Mouse (Mus musculus): Measurements from ENCODE around the gene Tspo2. TPM values are rescaled to one million over a fixed set of nuclear protein-coding genes. Genes with fewer than 3 reads are reported as not detected.

The Tspo2 gene
- polyA plus RNA-seq, 1 experiment from 2014 or later: 1.7 TPM

DNA sequence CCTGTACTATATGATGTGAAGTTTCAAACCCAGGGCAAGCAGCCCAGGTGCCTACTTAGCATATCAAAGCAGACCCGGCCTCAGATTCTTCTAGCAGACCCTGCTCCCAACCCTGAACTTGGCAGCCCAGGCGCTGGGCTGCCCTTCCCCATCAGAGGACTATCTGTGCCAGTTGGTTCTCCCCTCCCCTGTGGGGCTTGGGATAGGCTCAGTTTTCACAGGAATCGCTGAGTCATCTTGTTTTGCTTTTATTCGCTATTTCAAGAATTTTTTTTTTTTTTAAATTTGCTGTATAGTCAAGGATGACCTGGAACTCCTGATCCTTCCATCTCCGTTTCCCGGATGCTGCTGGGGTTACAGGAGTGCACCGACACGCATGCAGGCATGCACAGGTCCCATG, 3.6 kb downstream of the Tspo2 start:
- H3K4me2 ChIP-seq: no peak overlapping the region
- H3K36me3 ChIP-seq (ENCODE audit: poor library complexity, severe bottlenecking): no peaks in the 10 kb centered on the region
- H3K4me3 ChIP-seq: no peak overlapping the region
- WGBS: 78% methylated on average over 8 of the region's 8 CpGs
- peaks cover 10% of the 10 kb centered on the region for H3K4me1 ChIP-seq
- no peaks in the 10 kb centered on the region for H3K27me3 ChIP-seq
- H3K27ac ChIP-seq: no peak overlapping the region
- no peak for ATAC-seq
- no peaks in the 10 kb centered on the region for H3K9me3 ChIP-seq (replicated peaks)
- no peak overlapping the region for H3K9ac ChIP-seq

DNA sequence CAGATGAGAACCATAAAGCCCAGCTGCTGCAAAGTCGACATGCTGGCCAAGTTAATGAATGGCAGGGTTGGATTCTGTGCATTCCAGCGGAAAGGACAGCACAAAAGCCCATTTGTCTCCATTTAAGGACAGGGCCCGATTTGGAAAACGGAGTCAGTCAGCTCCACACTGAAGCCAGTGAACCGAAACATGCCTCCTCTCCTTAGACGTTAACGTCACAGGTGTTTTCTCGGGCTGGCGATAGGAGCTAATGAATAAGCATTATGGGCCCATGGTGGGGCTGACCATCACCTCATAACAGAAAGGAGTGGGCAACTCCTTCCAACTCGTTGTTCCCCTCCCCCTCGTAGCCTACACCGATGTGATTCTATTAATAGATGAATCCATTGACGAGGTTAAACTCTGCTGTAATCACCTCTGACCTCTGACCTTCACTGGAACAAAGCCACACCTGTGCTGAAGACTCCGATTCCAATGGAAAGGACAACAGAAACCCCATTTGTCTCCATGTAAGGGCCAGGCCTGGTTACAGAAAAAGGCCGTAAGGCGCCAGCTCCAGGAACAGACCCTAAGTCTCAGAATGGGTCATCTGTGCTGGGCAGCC, 7.7 kb downstream of the Tspo2 start:
- Histone ChIP-seq H3K9ac (no peak overlapping the region), H3K4me1 (no peaks in the 10 kb centered on the region), H3K27me3 (no peaks in the 10 kb centered on the region), H3K4me2 (no peak overlapping the region), H3K4me3 (no peak overlapping the region), H3K36me3 (ENCODE audit: poor library complexity, severe bottlenecking) (no peaks in the 10 kb centered on the region), H3K27ac (no peak overlapping the region), H3K9me3 (replicated peaks) (no peaks in the 10 kb centered on the region)
- WGBS: 48% methylated on average over 16 of the region's 16 CpGs
- ATAC-seq: no peak

DNA sequence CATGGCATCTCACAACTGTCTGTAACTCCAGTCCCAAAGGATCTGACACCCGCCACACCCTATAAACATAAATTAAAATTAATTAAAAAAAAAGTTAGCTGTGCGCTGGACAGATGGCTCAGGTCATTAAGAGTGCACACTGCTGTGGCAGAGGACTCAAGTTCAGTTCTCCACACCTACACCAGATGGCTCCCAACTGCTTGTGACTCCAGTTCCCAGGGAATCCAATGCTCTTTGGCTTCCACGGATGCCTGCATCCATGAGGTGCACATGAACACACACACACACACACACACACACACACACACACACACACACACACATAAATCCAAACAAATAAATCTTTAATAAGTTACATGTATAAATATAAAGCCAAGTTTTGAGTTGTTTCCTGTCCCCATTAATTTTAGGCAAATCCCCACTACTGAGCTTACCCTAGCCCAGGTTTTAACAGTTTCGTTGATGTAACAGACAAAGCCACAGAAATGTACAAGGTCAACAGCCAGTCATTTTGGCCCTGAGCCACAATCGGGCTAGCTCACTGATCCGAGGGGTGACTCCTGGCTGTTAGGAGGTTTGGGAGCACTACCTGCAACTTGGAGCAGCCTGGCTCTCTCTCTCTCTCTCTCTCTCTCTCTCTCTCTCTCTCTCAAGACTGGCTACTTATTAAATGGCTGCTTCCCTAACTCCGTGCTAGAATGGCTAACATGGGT, 8.4 kb downstream of the Tspo2 start:
- 76% methylated on average over 7 of the region's 7 CpGs for WGBS
- Histone ChIP-seq H3K9me3 (replicated peaks) (no peaks in the 10 kb centered on the region), H3K27me3 (no peaks in the 10 kb centered on the region), H3K4me1 (no peaks in the 10 kb centered on the region), H3K9ac (no peak overlapping the region), H3K4me2 (no peak overlapping the region), H3K36me3 (ENCODE audit: poor library complexity, severe bottlenecking) (no peaks in the 10 kb centered on the region), H3K4me3 (no peak overlapping the region), H3K27ac (no peak overlapping the region)
- ATAC-seq: no peak

DNA sequence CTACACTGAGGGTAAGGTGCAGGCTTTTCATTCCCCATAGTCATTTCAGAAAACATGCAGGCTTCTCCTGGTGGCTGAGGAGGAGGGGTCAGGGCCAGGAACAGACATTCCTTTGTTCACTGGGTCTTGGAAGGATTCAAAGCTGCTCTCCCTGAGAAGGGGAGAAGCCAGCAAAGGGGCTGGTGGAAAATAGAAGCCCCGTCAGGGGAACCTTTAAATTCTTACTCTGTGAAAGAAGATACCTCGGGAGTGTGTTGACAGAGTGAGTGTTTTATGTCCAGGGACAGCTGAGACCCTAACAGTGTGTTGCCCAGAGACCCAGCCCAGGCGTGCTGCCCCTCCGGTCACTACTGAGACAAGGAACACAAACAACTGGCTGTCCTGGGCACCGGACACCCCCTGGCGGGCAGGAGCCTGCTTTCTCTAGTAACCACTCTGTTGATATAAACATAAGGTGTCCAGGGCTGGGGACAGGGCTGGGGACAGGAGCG, 13.9 kb downstream of the Tspo2 start:
- Histone ChIP-seq H3K36me3 (ENCODE audit: poor library complexity, severe bottlenecking) (no peaks in the 10 kb centered on the region), H3K27ac (peak overlapping the region; percentile 2; the same call in 1 of the 2 replicates), H3K4me1 (peaks cover 16% of the 10 kb centered on the region), H3K27me3 (no peaks in the 10 kb centered on the region), H3K9ac (no peak overlapping the region), H3K9me3 (replicated peaks) (no peaks in the 10 kb centered on the region), H3K4me2 (no peak overlapping the region), H3K4me3 (no peak overlapping the region)
- 27% methylated on average over 7 of the region's 7 CpGs for WGBS
- ATAC-seq: no peak

DNA sequence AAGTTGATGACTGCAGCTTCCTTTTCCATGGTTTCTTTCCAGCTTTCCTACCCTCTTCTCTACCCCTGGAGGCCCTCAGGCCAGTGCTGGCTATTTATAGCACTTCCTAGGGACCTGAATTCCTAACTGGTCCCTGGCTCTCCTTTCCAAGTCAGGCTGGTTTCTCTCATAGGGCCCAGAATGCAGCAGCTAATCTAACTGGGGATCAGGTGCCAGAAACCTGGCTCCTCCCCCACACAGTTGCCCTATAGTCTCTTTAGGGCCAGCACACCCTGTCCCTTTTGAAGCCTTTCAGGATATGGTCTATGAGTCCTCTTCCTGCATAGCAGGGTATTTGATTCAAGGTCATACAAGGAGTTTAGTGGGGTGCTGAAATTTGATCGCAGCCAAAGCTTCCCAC, 14.8 kb downstream of the Tspo2 start:
- no peak overlapping the region for H3K4me3 ChIP-seq
- no peak for ATAC-seq
- H3K4me1 ChIP-seq: peaks cover 20% of the 10 kb centered on the region
- H3K9ac ChIP-seq: no peak overlapping the region
- H3K27me3 ChIP-seq: no peaks in the 10 kb centered on the region
- no peak overlapping the region for H3K4me2 ChIP-seq
- no peak overlapping the region for H3K27ac ChIP-seq
- H3K9me3 ChIP-seq (replicated peaks): no peaks in the 10 kb centered on the region
- H3K36me3 ChIP-seq (ENCODE audit: poor library complexity, severe bottlenecking): no peaks in the 10 kb centered on the region
- 75% methylated on average over 1 of the region's 1 CpGs for WGBS

DNA sequence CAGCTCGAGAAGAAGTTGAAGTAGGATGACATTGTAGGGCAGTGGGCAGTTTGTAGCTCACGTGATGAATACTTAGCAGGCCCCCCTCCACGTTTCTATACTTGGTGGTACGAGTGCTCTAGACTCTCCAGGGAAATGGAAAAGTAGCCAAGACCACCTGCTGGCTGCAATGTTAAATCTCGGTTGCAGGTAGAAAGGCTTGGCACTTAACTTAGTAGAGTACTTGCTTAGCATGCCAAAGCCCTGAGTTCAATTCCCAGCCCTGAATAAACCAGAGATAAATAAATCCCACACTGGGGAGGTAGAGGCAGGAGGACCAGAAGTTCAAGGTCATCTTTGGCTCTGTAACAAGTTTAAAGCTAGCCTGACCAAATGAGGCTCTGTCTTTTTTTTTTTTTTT, 16.8 kb downstream of the Tspo2 start:
- WGBS: 77% methylated on average over 5 of the region's 5 CpGs

DNA sequence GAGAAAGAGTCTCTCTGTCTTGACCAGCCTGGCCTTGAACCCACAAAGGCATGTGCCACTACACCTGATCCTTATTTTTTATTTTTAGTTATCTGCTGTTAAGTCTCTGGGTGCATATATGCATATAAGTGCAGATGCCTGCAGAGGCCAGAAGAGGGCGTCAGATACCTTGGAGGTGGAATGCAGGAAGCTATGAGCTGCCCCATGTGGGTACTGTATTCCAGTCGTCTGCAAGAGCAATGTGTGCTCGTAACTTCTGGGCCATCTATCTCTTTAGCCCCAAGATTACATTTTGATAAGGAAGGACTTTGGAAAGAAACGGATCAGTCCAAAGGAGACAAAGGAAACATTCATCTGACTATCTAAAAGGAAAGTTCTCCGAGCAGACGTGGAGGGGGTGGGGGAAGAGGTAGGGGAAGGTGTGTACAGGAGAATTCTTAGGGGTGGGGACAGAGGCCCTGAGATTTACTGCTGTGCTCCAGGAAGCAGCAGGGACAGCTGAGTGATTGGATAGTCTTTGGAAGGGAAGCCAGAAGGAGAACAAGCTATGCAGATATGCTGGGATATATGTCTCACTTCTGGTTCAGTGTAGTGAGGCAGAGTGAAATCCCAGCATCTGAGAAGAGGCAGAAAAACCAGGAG, 17.5 kb downstream of the Tspo2 start:
- H3K4me2 ChIP-seq: no peak overlapping the region
- WGBS: 75% methylated on average over 6 of the region's 6 CpGs
- ATAC-seq: no peak
- H3K27me3 ChIP-seq: no peaks in the 10 kb centered on the region
- no peak overlapping the region for H3K27ac ChIP-seq
- no peaks in the 10 kb centered on the region for H3K9me3 ChIP-seq (replicated peaks)
- peaks cover 20% of the 10 kb centered on the region for H3K4me1 ChIP-seq
- H3K36me3 ChIP-seq (ENCODE audit: poor library complexity, severe bottlenecking): no peaks in the 10 kb centered on the region
- no peak overlapping the region for H3K4me3 ChIP-seq
- no peak overlapping the region for H3K9ac ChIP-seq

More for the DNA sequence above, 16.8 kb downstream of the Tspo2 start:
- Histone ChIP-seq H3K4me1 (peaks cover 20% of the 10 kb centered on the region), H3K9ac (no peak overlapping the region), H3K4me2 (no peak overlapping the region), H3K27ac (no peak overlapping the region), H3K27me3 (no peaks in the 10 kb centered on the region), H3K4me3 (no peak overlapping the region), H3K36me3 (ENCODE audit: poor library complexity, severe bottlenecking) (no peaks in the 10 kb centered on the region), H3K9me3 (replicated peaks) (no peaks in the 10 kb centered on the region)
- ATAC-seq: no peak

DNA sequence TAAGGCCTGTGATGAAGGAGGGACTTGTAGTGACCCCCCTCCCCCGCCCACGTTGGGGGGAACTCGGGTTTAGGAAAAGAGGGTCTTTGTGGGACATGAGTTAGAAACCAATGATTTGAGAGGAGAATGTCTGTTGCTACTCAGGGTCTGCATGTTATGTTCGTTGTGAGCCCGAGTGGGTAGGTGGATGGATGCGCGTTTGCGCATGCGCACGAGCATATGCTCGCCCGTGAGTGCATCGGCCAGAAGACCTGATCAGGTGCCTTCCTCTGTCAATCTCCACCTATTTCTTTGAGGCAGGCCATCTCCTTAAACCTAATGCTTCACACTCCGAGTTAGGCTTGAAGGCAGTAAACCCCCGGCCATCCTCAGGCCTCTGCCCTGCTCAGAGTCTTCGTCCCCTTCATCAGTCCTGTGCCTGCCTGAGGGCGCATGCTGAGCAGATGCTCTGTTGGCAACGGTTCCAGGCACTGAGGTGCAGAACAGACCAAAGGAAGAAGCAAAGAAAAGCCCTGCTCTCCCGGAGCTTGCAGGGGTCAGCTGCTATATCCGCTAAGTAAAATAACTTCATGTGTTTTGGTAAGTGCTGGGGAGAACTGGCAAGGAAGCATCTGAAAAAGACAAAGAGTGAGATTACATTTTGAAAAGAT, 18.2 kb downstream of the Tspo2 start:
- Histone ChIP-seq H3K9me3 (replicated peaks) (no peaks in the 10 kb centered on the region), H3K36me3 (ENCODE audit: poor library complexity, severe bottlenecking) (no peaks in the 10 kb centered on the region), H3K4me1 (peaks cover 20% of the 10 kb centered on the region), H3K9ac (no peak overlapping the region), H3K27ac (no peak overlapping the region; the same call in 1 of the 2 replicates), H3K4me2 (no peak overlapping the region), H3K27me3 (no peaks in the 10 kb centered on the region), H3K4me3 (no peak overlapping the region)
- 74% methylated on average over 20 of the region's 20 CpGs for WGBS
- no peak for ATAC-seq

DNA sequence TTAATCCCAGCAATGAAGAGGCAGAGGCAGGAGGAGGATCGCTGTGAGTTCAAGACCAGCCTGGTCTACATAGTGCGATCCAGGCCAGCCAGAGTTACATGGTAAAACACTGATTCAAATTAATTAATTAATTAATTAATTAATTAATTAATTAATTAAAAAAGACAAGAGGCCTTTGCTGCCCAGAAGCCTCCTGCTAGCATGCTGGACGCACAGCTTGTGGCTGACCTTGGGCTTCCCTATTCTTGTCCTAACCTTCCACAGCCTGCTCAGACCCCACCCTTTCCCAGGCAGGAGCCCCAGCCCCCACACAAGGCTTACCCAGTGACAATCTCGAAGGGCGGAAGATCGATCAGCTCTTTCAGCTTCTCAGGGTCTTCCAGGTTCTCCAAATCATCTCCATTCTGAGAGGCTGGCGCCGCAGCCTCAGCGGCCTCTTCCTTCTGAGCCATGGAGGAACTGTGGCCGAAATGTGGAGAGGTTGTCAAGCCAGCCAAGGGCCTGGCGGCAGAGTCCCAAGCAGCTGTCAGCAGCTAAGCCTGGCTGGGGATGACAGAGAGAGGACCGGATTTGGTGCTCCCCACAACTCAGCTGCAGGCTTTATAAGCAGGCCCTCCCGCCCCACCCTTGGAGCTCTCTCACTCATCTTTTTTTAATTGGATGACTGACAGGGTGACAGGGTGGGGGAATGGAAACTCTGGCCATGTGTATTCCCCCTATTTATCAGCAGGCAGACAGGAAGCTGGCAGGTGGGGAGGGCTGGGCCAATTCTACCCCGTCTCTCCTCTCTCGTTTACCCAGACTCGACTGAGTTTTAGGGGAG, 19.0 kb downstream of the Tspo2 start, which contains the start of gene Apobec2:
Apobec2 (minus strand) TSS at position 773 of the 823 bp plus-strand sequence.
- no peaks in the 10 kb centered on the region for H3K36me3 ChIP-seq (ENCODE audit: poor library complexity, severe bottlenecking)
- no peak within 1 kb of the TSS for H3K4me3 ChIP-seq
- no peak within 1 kb of the TSS; the same call in 1 of the 2 replicates for H3K27ac ChIP-seq
- H3K9ac ChIP-seq: no peak within 1 kb of the TSS
- no peaks in the 10 kb centered on the region for H3K27me3 ChIP-seq
- 62% methylated on average over 16 of the region's 16 CpGs for WGBS
- peaks cover 15% of the 10 kb centered on the region for H3K4me1 ChIP-seq
- ATAC-seq: no peak
- H3K4me2 ChIP-seq: no peak within 1 kb of the TSS
- H3K9me3 ChIP-seq (replicated peaks): no peaks in the 10 kb centered on the region

DNA sequence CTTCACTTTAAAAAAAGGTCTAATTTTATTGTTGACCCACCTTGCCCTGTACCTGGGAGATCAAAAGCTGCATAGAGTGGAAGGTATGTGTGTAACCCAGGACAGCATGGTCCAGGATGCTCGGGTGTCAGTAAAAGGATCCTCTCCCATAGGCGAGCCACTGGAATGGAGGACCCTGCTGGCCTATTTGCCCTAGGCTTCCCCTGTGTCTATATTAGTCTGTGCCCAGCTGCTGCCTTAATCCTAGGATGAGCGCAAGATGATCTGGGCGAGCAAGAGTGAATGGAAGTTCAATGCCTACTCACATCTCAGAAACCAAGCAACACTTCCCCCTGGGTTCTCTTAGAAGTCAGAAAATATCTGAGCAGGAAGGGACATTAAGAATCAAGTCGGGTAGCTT, 20.3 kb downstream of the Tspo2 start:
- Histone ChIP-seq H3K27me3 (no peaks in the 10 kb centered on the region), H3K4me1 (peaks cover 18% of the 10 kb centered on the region), H3K9me3 (replicated peaks) (no peaks in the 10 kb centered on the region), H3K36me3 (ENCODE audit: poor library complexity, severe bottlenecking) (no peaks in the 10 kb centered on the region), H3K27ac (no peak overlapping the region), H3K4me2 (no peak overlapping the region), H3K9ac (no peak overlapping the region), H3K4me3 (no peak overlapping the region)
- ATAC-seq: no peak
- WGBS: 76% methylated on average over 5 of the region's 5 CpGs

DNA sequence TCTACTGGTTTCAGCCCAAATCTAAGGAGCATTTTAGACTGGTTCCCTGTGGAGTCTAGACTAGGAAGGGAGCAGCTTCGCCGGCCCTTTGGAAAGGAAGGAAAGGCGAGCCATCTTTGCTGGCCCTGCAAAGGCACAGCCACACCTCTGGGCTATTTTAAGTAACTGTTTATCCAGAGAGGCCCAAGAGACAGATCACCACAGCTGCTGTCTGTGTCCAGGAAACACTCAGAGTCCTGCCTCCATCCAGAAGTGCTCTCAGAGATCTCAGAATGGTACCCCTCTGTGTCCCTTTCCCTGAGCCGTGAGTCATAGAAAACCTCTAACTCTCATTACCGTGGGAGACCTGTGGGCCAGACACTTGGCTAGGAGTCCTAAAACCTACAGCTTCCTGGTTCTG, 20.9 kb downstream of the Tspo2 start:
- ATAC-seq: no peak
- Histone ChIP-seq H3K36me3 (ENCODE audit: poor library complexity, severe bottlenecking) (no peaks in the 10 kb centered on the region), H3K9ac (no peak overlapping the region), H3K4me1 (peaks cover 24% of the 10 kb centered on the region), H3K4me2 (no peak overlapping the region), H3K27me3 (no peaks in the 10 kb centered on the region), H3K9me3 (replicated peaks) (no peaks in the 10 kb centered on the region), H3K4me3 (no peak overlapping the region), H3K27ac (no peak overlapping the region)
- 62% methylated on average over 5 of the region's 5 CpGs for WGBS
